Mouse (Mus musculus) brain, embryonic 18.5 days (tissue): Measurements from ENCODE around the gene Sarnp.

Experiments
- DNase-seq: peaks from one replicate; pipeline ENCODE4 v3.0.0-alpha.2; 2012; ENCODE audit warnings: low read depth, low spot score

Sarnp gene

DNA sequence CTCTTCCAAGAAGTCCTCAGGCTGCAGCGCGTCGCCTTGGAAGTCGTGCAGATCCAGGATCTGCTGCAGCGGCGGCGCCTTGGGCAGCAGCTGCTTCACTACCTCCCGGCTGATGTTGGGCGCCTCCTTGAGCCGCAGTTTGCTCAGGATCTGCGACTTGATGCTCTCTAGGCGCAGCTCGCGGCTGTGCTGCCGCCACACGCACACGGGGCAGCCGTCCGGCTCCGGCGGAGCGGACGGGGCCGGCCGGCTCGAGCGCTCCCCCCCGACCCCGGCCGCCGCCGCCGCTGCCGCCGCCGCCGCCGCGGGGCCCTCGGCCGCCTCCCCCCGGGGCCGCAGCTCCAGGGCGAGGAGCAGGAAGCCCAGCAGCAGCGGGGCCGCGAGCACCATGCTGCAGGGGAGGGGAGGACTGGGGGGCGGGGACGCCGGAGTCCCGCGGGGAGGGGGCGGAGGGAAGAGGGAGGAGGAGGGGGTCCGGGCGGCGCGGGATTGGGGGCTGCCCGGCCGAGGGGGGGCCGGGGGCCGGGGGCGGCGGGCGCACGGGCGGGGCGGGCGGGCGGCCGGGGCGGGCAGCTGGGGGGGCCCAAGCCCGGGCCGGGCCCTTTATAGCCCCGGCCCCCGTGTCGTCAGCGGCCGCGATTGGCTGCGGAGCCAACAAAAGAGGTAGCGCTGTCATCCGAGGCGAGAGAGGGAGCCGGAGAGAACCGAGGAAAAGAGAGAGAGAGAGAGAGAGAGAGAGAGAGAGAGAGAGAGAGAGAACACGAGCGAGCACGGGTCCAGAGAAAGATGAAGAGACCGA, 74.4 kb downstream of the Sarnp start, which contains the start of gene Gdf11:
Gene Gdf11 (minus strand): TSS at position 423 of the 799 bp plus-strand sequence.
- no peak for DNase-seq

DNA sequence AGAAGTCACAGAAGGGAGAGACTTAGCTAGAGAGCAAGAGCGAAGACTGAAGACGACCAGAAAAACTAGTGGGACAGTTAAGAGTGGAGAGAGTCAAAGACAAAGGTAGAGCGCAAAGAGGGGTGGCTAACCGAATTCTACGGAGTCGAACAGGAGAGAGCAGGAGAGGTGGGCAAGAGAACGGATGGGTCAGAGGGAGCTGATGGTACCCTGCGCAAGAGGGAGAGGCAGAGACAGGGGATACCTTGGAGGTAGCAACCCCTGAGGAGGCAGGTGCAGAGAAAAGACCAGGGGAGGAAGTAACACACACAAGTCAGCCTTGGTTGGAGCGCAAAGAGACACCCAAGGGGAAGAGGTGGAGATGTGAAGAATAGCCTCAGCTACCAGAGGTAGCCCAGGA, 75.1 kb downstream of the Sarnp start:
- DNase-seq, result no peak

DNA sequence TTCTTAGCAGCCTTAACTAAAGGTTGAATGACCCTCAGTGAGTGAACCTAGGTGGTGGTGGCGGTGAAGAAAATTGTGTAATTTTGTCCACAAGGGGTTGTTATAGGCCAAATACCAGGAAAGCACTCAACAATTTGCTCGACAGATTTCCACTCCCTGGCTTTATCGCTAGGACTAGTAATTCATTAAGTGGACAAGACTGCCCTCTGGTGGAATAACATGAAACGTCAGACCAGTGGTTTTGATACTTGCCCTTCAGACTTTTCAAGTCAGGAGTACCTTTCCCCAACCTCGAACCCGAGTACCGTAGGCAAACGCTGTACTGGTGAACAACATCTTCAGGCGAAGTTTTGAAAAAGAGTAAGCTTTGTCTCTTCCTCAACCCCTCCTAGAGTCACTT, 78.3 kb downstream of the Sarnp start:
- DNase-seq, result no peak

DNA sequence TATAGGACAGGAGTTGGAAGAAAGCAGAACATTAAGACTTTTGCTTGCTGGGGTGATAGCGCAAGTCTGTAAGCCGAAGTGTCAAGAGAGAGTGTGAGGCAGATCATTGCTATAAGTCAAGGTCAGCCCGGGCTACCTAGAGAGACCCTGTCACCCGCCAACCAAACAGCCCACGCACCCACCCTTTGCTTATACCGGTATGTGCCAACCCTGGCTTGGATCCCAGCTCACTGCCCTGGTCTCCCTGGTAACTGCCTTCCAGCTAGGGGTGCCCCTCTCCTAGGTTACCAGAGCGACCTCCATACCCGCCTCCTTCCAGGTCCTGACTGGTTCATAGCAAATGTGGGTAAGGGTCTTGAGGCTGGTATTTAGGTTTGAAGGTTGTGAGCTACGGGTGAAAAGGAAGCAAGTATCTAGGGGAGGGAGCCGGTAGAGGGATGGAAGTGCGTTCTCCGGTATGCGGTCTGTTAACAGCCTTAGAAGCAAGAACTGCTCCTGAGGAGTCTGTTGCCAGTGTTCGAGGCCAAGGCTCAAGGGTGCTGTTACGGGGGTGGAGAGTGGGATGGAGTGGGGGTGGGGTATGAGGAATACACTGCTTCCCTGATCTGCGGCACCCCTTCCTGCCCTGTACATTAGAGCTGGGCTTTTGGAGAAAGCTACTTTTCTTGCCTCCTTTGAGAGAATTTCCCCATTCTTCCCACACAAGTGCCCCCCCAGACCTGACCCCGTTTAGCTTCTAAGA, 79.0 kb downstream of the Sarnp start:
- DNase-seq, result no peak

DNA sequence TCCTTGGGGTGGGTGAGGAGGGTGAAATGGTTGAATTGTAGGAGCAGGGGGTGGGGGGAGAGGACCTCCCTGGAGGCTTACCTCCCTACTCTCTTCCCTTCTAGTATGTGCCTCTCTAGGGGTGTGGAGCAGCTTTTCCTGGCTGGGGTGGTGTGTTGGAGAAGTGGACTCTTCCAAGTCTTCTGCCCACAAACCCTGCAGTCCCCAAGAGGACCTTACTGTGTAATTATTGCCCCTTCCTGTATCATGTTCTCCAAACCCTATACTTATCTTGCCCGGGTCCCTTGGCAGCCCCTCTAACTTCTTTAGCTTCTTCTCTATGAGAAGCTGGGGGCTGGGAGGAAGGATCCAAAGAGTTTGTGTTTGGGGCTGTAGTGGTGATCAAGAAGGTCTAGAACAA, 79.7 kb downstream of the Sarnp start:
- DNase-seq, result no peak

DNA sequence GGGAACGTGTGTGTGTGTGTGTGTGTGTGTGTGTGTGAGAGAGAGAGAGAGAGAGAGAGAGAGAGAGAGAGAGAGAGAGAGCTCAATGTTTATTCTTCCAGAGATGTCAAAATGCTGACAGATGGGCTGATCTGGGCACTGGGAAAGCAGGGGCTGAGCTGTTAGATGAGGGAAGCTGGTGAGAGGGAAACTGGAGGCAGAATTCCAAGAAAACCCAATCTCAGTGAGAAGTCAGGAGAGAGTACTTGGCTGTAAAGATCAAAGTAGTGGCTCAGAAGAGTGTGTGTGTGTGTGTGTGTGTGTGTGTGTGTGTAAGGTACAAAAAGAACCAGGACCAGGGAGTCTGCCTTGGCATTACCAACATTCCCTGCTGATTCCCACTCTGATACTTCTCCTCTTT, 80.4 kb downstream of the Sarnp start:
- DNase-seq, result no peak

DNA sequence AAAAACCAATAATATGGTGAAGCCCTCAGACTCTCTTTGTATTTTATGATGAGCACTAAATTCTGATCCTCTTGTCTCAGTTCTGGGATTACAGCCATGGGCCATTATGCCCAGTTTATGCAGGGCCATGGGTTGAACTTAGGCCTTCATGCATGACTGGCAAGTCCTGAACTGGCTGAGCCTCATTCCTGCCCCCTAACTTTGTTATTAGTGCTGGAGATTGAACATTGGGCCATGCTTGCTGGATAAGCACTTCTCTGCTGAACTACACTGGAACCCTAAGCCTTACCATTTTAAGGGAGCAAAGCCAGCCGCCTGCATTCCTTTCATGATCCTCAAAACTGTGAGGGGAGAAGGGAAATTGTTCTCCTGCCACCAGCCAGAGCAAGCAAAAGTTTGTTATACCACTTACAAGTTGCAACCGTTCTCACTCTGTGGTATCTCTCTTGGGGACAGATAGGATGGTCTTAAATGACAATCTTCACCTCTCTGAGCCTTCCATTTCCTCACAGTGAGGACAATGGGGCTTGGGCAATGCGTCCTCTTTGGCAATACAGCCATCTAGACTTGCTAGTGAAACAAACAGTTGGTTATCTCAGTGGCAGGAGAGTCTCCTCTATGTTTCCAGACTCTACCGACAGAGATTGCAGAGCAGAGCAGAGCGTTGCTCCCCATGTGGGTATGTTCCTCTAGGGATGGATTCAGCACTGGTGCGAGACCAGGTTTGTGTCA, 82.8 kb downstream of the Sarnp start:
- no peak for DNase-seq

DNA sequence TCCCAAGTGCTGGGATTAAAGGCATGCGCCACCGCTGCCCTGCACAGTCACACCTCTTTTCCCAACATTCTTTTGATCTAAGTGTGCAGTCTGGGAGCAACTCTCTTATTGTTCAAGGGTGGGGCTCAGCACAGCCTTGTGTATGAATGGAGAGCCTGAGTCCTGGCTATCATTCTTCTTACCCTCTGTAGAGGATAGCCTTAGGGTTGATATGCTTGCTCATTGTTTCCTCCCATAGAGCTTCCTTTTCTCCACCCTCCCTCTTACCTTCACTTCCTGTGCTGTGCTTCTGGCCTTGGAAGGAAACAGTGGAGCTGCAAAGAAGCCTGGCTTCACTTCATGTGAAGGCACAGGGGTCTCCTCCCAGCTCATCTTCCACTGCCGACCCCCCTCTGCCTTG, 83.6 kb downstream of the Sarnp start, which contains the start of gene Cd63:
Gene Cd63 (plus strand): TSS at position 292 of the 400 bp plus-strand sequence.
- DNase-seq, result no peak

DNA sequence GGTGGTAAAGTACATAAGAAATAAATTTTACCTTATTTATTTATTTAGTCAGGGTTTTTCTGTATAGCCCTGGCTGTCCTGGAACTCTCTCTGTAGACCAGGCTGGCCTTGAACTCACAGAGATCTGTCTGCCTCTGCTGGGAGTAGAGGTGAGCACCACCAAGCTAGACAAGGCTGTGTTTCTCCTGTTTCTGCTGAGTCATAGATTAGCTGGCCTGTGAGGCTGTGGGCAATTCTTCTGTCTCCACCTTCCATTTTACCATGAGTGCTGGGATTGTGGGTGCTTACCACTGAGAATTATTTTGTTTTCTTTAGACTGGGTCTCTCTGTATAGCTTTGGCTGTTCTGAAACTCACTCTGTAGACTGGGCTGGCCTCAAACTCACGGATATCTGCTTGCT, 84.3 kb downstream of the Sarnp start:
- DNase-seq, result no peak

DNA sequence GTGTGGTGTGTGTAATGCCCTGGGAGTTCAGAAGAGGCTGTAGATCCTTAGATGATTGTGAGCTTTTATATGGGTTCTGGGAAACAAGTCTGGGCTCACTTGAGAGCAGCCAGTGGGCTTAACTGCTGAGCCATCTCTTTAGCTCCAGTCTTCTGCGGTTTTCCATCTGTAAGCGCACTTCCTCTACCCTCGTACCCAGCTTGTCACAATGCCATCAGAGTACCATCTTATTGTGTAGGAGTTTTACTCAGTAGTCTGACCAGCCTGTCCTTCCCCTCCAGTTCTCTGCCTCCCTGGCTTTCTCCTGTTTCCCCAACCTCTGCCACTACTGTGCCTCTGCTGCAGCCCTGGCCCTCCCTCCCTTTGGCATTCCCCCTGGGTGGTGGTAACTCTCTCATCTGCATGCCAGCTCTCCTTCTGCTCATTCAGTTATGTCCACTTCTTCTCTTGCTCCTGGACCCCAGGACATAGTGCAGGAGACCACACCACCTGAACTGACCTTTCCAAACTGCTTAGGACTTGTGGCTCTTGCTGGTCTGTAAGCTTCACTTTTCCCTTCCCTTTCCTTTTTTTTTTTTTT, 85.4 kb downstream of the Sarnp start:
- no peak for DNase-seq

DNA sequence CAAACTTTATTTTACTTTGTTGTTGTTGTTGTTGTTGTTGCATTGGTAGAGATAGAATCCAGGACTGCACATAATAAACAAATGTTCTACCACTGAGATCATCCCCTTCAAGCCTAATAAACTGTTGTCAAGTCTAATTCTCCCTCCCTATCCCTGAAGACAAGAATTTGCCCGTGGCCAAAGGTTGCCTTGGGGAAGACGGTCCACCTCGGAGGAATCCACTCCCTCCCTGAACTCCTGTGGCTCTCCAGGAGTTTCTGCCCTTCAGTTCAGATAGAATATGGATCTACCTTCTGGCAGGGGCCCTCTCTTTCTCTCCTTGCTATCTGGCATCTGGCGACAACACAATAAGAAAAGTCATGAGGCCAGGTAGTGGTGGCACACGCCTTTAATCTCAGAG, 87.7 kb downstream of the Sarnp start:
- DNase-seq, result no peak

DNA sequence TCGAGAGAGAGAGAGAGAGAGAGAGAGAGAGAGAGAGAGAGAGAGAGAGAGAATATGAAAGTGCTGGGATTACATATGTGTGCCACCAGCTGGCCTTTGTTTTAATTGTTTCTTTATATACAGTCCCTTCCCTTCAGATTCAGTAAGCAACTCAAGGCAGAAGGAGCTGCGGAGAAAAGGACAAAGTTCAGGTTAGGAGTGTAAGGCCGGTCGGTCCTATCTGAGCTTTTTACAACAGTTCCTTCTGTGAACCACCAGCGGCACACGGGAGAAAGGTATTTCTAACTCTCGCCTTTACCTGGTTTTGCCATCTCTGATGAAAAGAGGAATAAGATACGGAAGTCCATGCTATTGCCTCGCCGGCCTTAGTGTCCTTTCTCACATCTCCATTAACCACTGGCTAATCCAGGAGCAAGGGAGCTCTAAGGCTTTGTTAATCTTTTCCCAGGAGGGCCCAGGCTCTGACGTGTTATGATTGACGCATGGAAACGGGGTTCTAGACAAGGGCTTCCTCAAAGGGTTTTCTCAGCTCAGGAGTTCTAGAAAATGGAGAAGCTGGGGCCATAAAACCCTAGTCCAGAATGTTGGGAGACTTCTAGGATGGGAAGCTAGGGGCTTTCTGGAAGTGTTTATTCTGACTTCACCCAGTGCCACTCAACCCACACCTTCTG, 91.8 kb downstream of the Sarnp start:
- no peak for DNase-seq

DNA sequence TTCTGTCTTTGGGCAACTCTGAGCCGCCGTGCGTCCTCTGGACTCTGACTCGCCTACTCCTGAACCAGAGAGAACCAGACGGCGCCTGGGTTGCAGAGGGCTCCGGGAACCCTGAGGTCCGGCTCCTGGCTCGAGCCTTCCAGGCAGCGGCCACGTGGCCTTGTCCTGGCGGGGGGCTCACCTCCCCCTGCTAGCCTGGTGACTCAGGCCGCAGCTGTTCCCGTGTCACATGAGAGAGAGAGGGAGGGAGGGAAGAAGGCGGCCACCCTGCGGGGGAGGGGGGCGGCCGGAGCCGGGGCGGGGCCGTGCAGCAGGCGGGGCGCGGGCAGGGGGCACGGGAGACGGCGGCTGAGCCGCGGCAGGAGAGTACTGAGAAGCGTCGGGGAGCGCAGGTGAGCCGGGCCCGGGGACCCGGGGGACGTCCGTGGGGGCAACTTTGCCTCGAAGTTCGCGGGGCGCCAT, 92.5 kb downstream of the Sarnp start:
- DNase-seq, result no peak

DNA sequence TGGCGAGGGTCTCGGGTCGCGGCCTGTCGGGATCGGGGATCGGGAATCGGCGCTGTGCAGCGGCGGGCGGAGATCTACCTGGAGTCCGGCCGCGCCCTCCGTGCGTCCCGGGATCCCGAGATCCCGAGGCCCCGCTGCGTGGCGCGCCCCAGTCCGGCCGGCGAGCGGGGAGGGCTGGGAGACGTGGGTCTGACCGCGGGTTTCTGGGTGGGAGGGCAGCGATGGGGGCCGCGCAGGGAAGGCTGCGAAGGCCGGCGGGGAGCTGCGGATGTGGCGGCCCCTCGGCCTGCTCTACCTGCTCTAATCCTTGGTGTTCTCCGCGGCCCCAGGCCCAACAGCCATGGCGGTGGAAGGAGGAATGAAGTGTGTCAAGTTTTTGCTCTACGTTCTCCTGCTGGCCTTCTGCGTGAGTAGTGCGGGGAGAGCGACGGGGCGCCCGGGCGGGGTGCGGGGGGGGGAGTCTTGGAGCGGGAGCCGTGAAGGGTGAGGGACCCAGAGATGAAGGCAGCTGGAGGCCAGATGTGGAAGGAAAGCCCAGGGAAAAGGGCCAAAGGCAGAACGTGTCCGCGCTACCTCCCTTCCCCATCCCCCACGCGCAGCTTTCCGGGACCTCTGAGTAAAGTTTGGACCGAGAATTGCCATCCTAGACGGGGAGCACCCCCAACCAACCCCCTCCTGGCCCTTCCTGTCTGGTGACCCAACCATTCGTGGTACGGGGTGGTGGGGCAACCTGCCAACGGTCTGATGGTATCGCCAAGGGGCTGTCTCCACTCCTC, 93.1 kb downstream of the Sarnp start:
- no peak for DNase-seq

DNA sequence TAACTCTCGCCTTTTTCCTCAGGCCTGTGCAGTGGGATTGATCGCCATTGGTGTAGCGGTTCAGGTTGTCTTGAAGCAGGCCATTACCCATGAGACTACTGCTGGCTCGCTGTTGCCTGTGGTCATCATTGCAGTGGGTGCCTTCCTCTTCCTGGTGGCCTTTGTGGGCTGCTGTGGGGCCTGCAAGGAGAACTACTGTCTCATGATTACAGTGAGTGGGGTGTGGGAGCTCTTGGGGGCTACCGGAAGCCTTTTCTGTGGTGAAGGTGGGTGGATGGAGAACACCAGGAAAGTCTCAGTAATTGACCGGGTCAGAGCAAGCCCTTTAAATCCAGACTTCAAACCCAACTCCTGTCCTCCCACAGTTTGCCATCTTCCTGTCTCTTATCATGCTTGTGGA, 94.3 kb downstream of the Sarnp start:
- DNase-seq, result no peak

DNA sequence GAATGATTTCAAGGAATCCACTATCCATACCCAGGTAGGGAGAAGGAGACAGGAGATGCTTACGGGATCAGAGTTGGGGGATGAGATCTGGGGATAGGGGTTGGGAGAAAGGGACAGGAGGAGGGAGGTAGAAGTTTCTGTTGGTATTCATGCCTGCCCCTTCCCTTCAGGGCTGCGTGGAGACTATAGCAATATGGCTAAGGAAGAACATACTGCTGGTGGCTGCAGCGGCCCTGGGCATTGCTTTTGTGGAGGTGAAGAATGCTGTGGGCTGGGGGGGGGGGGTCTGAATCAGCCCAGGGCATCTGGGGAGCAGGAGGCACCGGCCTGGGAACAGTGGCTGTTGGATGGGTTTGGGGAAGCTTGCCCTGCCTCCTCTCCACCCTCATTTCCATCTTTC, 95.1 kb downstream of the Sarnp start:
- no peak for DNase-seq

DNA sequence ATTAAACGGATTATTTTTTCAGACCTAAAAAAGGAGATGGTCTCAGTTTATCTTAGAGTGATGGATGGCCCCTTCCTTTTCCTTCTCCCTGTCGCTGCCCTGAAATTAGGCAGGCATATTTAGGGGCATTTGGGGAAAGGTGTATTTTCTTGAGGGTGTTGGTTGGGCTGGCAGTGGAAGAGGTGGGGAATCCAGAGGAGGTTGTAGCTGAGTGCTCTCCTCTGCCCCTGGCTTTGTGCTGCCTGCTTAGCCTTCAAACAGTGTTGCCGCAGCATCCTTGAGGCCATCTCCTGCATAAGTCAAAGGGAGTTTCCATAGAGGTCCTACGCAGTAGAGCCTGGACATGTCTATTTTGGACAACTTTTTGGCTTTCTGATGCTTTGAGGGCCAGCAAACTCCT, 95.7 kb downstream of the Sarnp start:
- no peak for DNase-seq

DNA sequence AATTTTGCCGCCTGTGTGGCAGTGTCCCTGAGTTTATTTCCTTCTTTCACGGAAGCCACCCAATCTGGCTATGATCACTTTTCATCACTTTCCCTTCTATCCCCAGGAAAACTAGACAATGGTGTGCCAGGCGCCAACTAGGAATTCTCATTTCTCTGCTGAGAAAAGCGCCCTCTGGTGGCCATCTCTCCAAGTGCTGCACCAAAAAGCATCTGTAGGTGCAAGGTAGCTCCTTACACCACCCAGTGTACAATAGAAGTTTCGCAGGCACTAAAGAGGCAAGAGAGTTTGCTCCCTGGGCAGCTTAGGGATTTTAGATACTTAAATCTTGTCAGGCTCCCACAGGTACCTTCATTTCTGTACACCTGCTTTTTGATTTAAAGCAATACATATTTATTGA, 96.1 kb downstream of the Sarnp start:
- DNase-seq, result no peak

DNA sequence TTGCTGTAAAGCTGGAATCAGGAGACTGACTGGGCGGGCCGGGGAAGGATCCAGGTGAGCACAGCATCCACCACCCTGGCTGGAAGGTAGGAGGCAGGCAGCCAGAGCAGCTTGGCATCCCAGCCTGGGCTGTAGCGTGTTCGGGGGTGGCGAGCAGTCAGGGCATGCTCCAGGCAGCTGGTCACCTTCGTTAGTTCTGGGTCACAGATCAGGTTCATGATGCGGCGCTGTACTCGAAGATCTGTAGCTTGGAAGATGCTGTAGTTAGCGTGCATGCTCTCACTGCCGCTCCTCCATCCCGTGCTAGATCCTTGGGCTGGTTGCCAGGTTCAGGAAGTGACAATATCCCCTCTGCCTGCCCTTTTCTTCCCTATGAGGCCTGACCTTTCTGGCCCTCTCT, 96.6 kb downstream of the Sarnp start:
- DNase-seq, result no peak

DNA sequence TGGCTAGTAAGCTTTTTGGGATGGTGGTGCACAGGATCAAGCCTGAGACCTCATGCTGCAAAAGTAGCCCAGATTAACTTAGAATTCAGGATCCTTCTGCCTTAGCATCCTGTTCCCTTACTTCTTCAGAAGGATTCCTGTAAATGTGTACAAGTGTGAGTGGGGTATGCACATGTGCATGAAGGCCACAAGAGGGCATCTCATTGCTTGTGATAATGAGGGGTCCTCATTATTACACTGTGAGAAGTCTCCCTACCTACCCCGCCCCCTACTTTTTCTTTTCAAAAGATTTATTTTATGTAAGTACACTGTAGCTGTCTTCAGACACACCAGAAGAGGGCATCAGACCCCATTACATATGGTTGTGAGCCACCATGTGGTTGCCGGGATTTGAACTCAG, 98.4 kb downstream of the Sarnp start:
- DNase-seq, result no peak

DNA sequence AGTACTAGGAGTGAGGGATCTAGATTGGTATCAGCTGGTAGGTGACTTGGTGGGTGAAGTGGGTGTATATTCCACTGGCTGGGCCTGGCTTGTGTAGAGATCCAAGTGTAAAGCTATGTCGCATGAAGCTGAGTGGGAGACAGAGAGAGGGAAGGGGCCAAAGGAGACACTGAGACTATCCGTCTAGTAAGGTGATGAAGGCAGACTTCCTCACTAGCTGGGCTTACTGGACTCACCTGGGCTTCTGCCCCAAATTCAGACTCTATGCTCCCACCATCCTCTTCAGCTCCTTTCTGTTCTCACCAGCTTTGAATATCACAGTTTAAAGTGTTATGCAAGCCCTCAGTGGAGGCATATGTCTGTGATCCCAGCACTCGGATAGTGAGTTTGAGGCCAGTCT, 99.5 kb downstream of the Sarnp start:
- no peak for DNase-seq
